Mouse (Mus musculus): ENCODE results near the gene Ncor2. TPM values are rescaled to one million over a fixed set of nuclear protein-coding genes. Genes with fewer than 3 reads are reported as not detected.

Ncor2 gene
- total and polyA plus RNA-seq, 2 experiments: 7.1 to 15.0 TPM

DNA sequence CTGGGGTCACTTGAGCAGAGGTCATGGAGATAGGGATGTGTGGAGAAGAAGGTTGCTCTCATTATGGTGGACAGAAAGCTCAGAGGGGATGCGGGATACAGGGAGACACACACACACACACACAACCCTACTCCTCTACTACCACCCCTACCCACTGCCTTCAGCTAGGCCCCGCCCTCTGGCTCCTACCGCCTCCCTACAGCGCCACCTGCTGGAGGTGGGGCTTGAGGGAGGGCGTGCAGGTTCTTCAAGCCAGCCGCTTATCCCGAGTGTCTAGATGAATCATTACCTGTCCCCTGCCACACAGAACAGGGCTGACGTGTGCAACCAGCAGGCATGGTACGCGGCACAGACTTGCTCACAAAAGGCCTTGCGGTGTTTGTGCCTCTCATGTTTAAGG lies 10.6 kb upstream of the Ncor2 start:
- DNase-seq (ENCODE audit: extremely low read depth, low read depth, low spot score): peak; percentile 49
- TF ChIP-seq POLR2A (IDR thresholded peaks at IDR 0.05; ENCODE audit: extremely low read depth, insufficient read depth, low read length) (no peak), CTCF (IDR thresholded peaks at IDR 0.05; ENCODE audit: low read depth, low read length) (peak; percentile 94)
- Histone ChIP-seq H3K79me2 (ENCODE audit: control insufficient read depth, insufficient read depth, low read length) (no peaks in the 10 kb centered on the region), H3K27ac (replicated peaks; ENCODE audit: insufficient read depth, low read depth, low read length) (no peak overlapping the region), H3K4me1 (ENCODE audit: control insufficient read depth, insufficient read depth, low read length) (no peaks in the 10 kb centered on the region; the same call in 1 of the 2 replicates), H3K4me3 (ENCODE audit: insufficient read depth, low read depth, low read length) (no peak overlapping the region), H3K9ac (ENCODE audit: low read depth, low read length) (no peak overlapping the region), H3K36me3 (ENCODE audit: control insufficient read depth, insufficient read depth, low read length) (no peaks in the 10 kb centered on the region), H3K27me3 (ENCODE audit: control insufficient read depth, insufficient read depth, low read length) (no peaks in the 10 kb centered on the region)
- 41% methylated on average over 11 of the region's 11 CpGs for WGBS

- no peaks in the 10 kb centered on the region for H3K79me2 ChIP-seq (ENCODE audit: control insufficient read depth, insufficient read depth, low read length)
- TF ChIP-seq CTCF (IDR thresholded peaks at IDR 0.05; ENCODE audit: low read depth, low read length) (no peak), POLR2A (IDR thresholded peaks at IDR 0.05; ENCODE audit: extremely low read depth, insufficient read depth, low read length) (no peak)
- no peaks in the 10 kb centered on the region; the same call in 1 of the 2 replicates for H3K4me1 ChIP-seq (ENCODE audit: control insufficient read depth, insufficient read depth, low read length)
- no peaks in the 10 kb centered on the region for H3K27me3 ChIP-seq (ENCODE audit: control insufficient read depth, insufficient read depth, low read length)
- H3K36me3 ChIP-seq (ENCODE audit: control insufficient read depth, insufficient read depth, low read length): no peaks in the 10 kb centered on the region
- no peak overlapping the region for H3K4me3 ChIP-seq (ENCODE audit: insufficient read depth, low read depth, low read length)
- no peak overlapping the region for H3K27ac ChIP-seq (replicated peaks; ENCODE audit: insufficient read depth, low read depth, low read length)
- no peak for DNase-seq (ENCODE audit: extremely low read depth, low read depth, low spot score)
- WGBS: 44% methylated on average over 12 of the region's 12 CpGs
- H3K9ac ChIP-seq (ENCODE audit: low read depth, low read length): no peak overlapping the region
Measured at GRCm38 (mm10) chr5:125188812-125189598, 10.0 kb upstream of the Ncor2 start.

GRCm38 (mm10) chr5:125184826-125185225 lies 5.8 kb upstream of the Ncor2 start:
- DNase-seq (ENCODE audit: extremely low read depth, low read depth, low spot score): no peak
- H3K9ac ChIP-seq (ENCODE audit: low read depth, low read length): no peak overlapping the region
- H3K36me3 ChIP-seq (ENCODE audit: control insufficient read depth, insufficient read depth, low read length): no peaks in the 10 kb centered on the region
- WGBS: 79% methylated on average over 6 of the region's 6 CpGs
- TF ChIP-seq POLR2A (IDR thresholded peaks at IDR 0.05; ENCODE audit: extremely low read depth, insufficient read depth, low read length) (no peak), CTCF (IDR thresholded peaks at IDR 0.05; ENCODE audit: low read depth, low read length) (no peak)
- no peaks in the 10 kb centered on the region for H3K79me2 ChIP-seq (ENCODE audit: control insufficient read depth, insufficient read depth, low read length)
- H3K4me1 ChIP-seq (ENCODE audit: control insufficient read depth, insufficient read depth, low read length): peaks cover 4% of the 10 kb centered on the region; the same call in 1 of the 2 replicates
- no peak overlapping the region for H3K4me3 ChIP-seq (ENCODE audit: insufficient read depth, low read depth, low read length)
- no peak overlapping the region for H3K27ac ChIP-seq (replicated peaks; ENCODE audit: insufficient read depth, low read depth, low read length)
- no peaks in the 10 kb centered on the region for H3K27me3 ChIP-seq (ENCODE audit: control insufficient read depth, insufficient read depth, low read length)

GRCm38 (mm10) chr5:125183321-125184003 lies 4.4 kb upstream of the Ncor2 start:
- Histone ChIP-seq H3K27ac (replicated peaks; ENCODE audit: insufficient read depth, low read depth, low read length) (no peak overlapping the region), H3K27me3 (ENCODE audit: control insufficient read depth, insufficient read depth, low read length) (no peaks in the 10 kb centered on the region), H3K4me1 (ENCODE audit: control insufficient read depth, insufficient read depth, low read length) (peaks cover 9% of the 10 kb centered on the region), H3K9ac (ENCODE audit: low read depth, low read length) (no peak overlapping the region), H3K4me3 (ENCODE audit: insufficient read depth, low read depth, low read length) (no peak overlapping the region), H3K79me2 (ENCODE audit: control insufficient read depth, insufficient read depth, low read length) (no peaks in the 10 kb centered on the region), H3K36me3 (ENCODE audit: control insufficient read depth, insufficient read depth, low read length) (no peaks in the 10 kb centered on the region)
- TF ChIP-seq CTCF (IDR thresholded peaks at IDR 0.05; ENCODE audit: low read depth, low read length) (no peak), POLR2A (IDR thresholded peaks at IDR 0.05; ENCODE audit: extremely low read depth, insufficient read depth, low read length) (no peak)
- WGBS: 69% methylated on average over 23 of the region's 23 CpGs
- no peak for DNase-seq (ENCODE audit: extremely low read depth, low read depth, low spot score)

DNA sequence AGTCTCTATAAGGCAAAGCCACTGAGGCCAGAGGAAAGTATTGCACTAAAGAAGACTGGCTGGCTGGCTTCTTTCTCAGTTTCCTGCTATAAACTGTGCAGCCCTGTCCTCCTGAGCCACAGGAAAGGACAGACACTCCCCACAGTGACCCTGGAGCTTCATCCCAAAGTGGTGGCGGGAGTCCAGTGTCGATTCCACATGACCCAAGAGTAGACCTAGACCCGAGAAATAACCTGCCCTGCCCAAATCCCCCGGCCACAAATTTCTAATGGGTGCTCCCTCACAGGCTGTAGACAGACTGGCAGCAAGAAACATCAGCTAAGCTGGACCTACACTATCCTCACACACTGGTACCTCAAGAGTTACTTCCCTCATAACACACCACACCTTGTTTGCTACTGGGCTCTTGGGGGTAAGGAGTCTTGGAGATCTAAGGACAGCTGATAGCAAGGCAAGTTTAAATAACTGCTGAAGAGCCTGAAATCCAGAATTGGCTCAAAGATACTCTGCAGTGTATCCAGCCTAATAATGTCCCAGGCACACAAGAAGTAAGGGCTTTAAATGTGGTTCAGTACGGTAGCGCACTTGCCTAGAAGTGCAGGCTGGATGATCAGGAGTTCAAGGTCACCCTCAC lies 1.7 kb upstream of the Ncor2 start:
- Histone ChIP-seq H3K9ac (ENCODE audit: low read depth, low read length) (no peak overlapping the region), H3K4me3 (ENCODE audit: insufficient read depth, low read depth, low read length) (no peak overlapping the region), H3K4me1 (ENCODE audit: control insufficient read depth, insufficient read depth, low read length) (peaks cover 20% of the 10 kb centered on the region), H3K27ac (replicated peaks; ENCODE audit: insufficient read depth, low read depth, low read length) (no peak overlapping the region), H3K36me3 (ENCODE audit: control insufficient read depth, insufficient read depth, low read length) (no peaks in the 10 kb centered on the region), H3K79me2 (ENCODE audit: control insufficient read depth, insufficient read depth, low read length) (peaks cover 18% of the 10 kb centered on the region; the same call in 1 of the 2 replicates), H3K27me3 (ENCODE audit: control insufficient read depth, insufficient read depth, low read length) (no peaks in the 10 kb centered on the region)
- no peak for DNase-seq (ENCODE audit: extremely low read depth, low read depth, low spot score)
- WGBS: 67% methylated on average over 6 of the region's 6 CpGs
- TF ChIP-seq POLR2A (IDR thresholded peaks at IDR 0.05; ENCODE audit: extremely low read depth, insufficient read depth, low read length): no peak
- TF ChIP-seq CTCF (IDR thresholded peaks at IDR 0.05; ENCODE audit: low read depth, low read length): no peak
